Mouse (Mus musculus): ENCODE results near the gene Tex264. TPM values are rescaled to one million over a fixed set of nuclear protein-coding genes. Genes with fewer than 3 reads are reported as not detected.
"Not testable (repeated sequence)": the region's sequence is repeated elsewhere in the genome, so short reads cannot be mapped to it uniquely, and the experiment has no call there.

The Tex264 gene
- total RNA-seq, 2 experiments from 2014 or later = 66.4 to 69.2 TPM

DNA sequence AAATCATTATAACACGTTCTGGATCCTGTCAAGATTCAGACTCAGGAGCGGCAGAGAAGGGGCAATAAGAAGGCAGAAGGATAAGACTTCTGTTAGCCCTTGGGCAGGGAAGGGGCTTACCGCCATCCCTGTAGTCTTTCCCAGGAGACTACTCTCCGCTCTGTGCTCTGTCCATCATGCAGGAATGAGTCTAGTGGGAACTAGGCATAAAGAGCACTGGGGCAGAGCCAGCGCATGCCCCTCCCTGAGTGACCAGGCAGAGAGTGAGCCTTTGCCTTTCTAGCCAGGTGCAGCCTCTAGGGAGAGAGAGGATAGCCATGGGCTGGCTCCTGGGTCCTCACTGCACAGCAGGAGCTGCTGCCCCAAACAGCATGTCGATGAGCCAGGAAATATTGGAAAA is 20.9 kb downstream of the Tex264 start:
- DNase-seq = no peak
- intact Hi-C loops (cut with DNase I) = no loop called here

DNA sequence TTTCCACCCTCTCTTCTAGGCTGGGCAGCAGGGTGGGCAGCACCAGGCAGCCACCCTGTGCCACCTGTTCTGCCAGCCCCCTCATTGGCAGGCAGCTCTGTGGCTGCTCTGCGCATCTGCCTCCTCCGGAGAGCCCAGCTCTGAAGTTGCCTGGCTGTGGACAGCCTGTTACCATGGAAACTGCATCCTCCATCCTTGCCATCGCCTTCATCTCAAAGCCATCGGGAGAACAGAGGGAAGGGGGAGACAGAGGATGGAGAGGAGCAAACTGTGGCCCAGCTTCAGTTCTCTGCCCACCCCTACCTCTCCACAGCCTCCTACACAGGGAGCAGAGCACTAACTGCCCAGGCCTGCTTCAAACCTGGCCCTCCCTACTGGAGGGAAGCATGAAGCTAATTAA is 21.3 kb downstream of the Tex264 start:
- intact Hi-C loops (cut with DNase I) = no loop called here
- DNase-seq = peak; percentile 69

DNA sequence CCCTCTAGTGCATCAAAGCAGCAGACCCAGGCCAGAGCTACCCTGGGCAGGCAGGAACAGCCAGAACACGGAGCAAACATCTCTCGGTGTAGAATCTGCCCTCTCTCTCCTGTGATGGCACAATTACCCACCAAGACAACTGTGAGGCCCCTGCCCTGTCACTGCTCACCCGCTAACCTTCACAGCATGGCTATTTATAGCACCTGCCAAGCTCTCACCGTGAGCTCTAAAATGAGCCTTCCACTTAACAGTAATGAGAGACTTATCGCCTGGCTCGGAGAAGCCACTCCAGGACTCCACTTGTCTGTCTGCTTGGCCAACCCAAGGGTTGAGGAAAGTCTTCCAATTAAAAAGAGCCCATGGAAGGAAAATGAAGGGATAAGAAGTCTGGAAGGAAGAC is 22.5 kb downstream of the Tex264 start:
- no peak for DNase-seq
- intact Hi-C loops (cut with DNase I) = no loop called here

DNA sequence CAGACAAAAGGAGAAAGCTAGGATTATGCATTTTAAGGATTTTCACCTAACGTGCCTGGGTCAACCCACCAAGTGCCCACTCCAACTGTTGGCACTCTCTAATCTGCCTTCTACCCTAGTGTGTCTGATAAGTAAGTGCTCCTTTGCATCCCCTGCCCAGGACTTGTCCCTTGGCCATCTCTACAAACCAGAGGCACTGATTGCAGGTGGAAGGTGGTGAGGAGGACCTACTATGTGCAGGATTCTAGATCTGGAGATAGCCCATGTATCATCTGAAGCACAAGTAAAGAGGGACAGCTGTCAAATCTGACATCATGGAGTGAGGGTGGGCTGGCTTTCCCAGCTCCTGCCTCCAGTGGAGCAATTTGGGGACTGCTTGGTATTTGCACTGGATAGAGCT is 25.8 kb downstream of the Tex264 start:
- intact Hi-C loops (cut with DNase I) = no loop called here
- no peak for DNase-seq

DNA sequence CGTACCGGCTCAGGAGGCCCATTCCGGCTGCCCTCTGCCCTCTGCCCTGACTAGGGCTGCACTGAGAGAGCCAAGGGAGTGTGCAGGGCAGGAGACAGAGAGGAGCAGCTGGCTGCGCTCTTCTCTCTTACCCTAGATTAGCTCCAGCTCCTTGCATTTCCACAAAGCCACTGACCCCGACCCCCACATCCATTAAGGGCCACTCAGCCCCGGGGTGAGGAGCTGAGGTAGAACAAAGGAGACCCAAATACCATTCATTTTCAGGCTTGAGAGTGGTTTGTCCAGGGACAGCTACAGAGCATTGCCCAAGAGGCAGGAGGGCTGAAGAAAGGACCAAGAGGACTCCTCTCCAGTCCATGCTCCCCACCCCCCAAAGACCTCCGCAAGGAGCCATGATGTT is 26.3 kb downstream of the Tex264 start:
- no peak for DNase-seq
- intact Hi-C loops (cut with DNase I) = no loop called here

DNA sequence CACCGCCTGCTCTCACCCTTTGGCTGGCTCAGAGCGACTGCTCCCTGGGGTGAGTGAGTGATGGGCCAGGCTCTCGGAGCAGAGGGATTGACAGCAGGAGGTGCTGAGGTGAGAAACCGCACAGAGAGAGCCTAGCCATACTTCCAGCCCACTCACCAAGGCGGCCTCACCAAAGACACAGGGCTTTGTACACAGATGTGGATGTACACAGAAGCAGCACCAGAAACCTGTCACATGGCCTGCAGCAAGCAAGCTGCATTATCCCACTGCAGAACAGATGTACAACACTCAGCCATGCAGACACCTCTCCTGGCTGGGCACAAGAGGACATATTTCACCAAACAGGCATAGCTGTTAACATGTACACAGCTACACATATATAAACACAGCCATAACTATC is 28.1 kb downstream of the Tex264 start:
- DNase-seq = no peak
- intact Hi-C loops (cut with DNase I) = no loop called here

DNA sequence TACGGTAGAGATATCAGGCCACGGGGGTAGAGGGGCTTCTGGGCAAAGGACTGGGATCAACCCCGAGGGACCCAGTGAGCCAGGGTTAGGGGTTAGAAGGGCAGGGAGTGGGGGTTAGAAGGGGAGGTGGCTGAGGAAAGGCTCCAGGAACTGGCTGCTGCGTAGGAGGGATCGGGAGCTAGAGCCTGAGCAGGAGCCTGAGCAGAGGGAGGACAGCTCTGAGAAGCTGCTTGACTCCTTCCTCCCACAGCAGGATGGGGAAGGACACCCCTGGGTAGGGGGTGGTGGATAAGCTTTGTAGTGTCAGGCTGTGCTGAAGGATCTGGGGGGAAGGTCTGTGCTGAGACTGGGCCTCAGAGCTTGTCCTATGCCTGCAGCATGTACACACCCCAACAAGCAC is 28.9 kb downstream of the Tex264 start:
- no peak for DNase-seq
- intact Hi-C loops (cut with DNase I) = no loop called here

DNA sequence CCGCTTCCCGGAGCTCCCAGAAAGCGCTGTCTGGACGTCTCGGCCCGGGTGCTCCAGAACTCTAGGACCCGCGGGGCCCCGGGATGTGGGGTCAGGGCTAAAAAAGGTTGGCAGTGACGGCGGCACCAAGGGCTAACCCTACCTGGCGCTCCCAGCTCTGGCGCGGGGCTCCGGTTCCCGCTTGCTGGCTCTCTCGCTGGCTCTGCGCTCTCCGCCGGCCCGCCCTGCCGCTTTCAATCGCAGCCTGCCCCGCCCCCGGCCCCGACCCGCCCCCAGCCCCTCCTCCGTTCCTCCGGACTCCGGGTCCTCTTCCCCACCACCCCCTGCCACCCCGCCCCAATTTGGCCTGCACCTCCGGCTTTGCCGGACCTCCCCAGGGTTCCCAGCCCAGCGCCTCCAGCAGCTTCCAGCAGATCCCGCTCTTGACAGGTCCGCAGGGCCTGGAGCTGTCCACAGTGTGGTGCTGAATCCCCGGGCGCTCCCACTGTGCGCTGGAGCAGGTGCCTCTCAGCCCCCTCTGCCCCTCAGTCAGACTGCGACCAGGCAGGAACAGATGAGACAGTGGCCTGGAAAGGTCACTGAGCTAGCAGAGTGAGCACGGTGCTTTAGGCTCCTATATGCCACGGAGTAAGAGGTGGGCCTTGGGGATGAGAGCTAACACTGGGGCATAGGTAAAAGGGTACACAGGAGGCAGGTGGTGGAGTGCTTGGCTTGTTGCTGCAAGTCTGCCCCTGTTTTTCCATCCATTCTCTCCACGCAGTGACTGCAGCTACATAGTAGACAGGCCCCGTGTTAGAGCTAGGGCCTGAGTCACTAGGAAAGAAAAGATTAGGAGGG is 29.6 kb downstream of the Tex264 start, which contains the start of gene Grm2:
Gene Grm2 (minus strand): TSS at position 199 of the 837 bp plus-strand sequence.
- peak; percentile 62 for DNase-seq
- intact Hi-C loops (cut with DNase I) = no loop called here

DNA sequence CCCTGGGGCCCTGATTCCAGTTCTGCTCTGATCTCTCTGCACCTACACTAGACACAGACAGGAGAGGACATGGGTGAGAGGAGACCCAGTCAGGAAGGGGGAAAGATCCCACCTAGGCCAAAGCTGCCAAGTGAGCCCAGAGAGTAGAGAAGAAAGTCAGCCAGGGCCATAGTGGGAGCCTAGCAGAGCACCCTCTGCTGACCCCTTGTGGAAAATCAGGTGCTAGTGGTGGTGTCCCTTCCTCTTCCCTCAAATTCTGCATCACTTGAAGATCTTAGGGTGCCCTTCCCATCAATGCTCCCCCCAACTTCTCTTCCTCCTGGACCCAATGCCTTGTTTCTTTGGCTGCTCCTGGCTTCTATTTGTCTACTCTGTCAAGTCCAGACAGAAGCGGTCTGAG is 33.0 kb downstream of the Tex264 start:
- intact Hi-C loops (cut with DNase I) = no loop called here
- no peak for DNase-seq

DNA sequence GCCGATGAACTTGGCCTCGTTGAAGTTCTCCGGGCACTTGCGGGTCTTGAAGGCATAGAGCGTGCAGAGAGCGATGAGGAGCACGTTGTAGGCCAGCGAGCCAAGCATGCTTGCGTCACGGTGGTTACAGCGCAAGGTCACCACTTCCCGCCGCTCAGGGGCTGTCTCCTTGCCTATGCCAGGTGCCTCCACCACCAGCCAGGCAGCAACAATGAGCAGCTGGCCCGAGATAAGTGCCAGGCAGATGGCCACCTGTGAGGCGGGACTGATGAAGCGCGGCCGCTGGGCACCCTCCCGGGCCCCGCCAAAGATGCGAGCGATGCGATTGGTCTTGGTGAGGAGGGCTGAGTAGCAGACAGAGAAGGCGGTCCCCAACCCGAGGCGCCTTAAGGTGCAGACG is 38.5 kb downstream of the Tex264 start:
- intact Hi-C loops (cut with DNase I) = loop anchor here (10.0 kb wide), 1 partner anchor 112 kb away; no protein-coding TSS in a partner anchor

DNA sequence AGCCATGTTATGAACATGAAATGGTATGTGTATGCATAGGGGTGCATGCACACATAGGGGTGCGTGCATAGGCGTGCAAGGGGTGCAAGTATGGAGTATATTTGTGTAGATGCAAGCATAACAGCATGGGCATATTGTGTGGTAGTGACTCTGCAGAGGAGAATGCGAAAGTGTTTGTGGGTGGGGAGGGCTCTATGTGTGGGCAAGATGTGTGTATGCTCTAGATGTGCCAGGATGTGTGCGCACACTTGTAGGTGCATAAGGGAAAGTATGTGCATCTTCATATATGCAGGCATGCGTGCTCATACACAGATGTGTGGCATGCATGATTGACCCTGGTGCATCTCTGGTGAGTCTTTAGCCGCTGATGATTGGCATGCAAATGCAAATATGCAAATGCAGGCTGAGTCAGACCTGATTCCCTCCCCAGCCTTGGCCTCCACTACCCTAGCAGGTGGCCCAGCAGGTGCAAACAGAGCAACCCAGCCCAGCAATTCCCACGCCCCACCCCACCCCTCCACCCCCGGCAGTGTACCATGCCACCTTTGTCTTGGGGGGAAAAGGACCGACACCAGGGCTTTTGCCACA is 39.9 kb downstream of the Tex264 start:
- no peak for DNase-seq
- intact Hi-C loops (cut with DNase I) = loop anchor here (10.0 kb wide), 1 partner anchor 111 kb away; no protein-coding TSS in a partner anchor

More for the DNA sequence above, 38.5 kb downstream of the Tex264 start:
- DNase-seq = no peak

DNA sequence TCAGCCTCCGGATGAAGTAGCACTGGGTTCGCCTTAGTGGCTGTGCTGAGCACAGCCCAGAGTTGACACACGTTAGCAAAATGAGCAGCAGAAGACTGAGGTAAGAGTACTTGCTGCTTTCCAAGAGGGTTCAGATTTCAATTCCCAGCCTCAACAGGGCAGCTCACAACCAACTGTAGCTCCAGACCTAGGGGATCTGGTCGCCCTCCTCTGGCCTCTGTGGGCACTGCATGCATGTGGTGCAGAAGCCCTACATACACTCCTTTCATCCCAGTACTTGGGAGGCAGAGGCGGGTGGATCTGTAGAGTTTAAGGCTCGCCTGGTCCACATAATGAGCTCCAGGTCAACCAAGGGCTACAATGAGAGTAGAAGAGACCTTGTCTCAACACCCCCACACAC is 41.9 kb downstream of the Tex264 start:
- intact Hi-C loops (cut with DNase I) = loop anchor here (5.0 to 10.0 kb wide), 2 partner anchors 41 to 109 kb away; no protein-coding TSS in a partner anchor
- no peak for DNase-seq

DNA sequence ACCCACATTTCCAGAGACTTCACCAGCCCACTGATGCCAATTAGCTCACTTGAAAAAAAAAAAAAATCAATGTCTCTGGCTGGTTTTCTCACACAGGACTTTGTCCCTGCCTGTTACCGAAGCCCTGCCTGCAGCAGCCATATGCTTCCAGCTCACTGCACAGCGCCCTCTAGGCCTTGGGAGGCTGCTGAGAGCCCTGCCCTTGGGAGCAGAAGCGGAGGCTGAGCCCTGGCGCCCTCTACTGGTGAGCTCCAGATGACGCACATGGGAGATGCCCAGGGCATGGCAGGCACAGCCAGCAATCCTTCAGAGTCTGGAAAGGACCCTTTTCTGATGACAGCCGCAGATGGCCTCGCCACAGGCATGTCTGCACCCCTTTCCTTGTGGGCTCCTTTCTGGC is 42.6 kb downstream of the Tex264 start:
- peak; percentile 89 for DNase-seq
- intact Hi-C loops (cut with DNase I) = loop anchor here (5.0 to 10.0 kb wide), 2 partner anchors 41 to 108 kb away; no protein-coding TSS in a partner anchor

DNA sequence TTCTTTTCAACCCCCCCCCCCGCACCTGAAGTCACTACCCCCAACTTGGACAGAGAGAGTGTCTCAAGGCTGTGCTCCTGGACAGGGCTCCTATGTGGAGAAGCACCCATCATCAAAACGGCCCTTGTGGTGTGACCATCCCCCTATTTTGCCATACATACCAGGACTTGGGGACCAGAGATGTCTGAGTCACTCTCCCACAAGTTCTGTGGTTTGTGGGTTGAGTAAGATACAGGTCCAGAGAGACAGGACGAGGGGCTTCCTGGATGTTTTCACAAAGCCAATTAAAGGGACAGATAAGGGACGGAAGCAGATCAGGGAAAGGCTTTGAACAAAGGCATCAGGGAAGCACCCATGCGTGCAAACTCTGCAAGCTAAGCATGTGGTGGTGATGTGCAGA is 44.4 kb downstream of the Tex264 start:
- DNase-seq = no peak
- intact Hi-C loops (cut with DNase I) = loop anchor here (5.0 to 10.0 kb wide), 2 partner anchors 39 to 107 kb away; no protein-coding TSS in a partner anchor

DNA sequence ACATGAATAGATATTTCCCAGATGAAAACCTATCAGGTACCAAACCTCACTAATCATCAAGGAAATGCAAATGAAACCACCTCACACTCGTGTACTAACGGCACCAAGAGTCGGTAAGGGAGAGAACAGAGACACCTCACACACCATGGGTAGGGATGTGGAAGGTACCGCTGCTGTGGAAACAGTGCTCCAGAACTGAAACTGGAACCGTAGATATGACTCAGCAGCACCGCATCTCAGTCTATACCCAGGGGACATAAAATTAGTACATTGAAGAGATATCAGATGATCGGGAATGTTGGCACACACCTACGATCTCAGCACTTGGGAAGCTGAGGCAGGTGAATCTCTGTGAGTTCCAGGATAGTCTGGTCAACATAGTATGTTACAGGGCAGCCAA is 47.6 kb downstream of the Tex264 start:
- no peak for DNase-seq
- intact Hi-C loops (cut with DNase I) = no loop called here

DNA sequence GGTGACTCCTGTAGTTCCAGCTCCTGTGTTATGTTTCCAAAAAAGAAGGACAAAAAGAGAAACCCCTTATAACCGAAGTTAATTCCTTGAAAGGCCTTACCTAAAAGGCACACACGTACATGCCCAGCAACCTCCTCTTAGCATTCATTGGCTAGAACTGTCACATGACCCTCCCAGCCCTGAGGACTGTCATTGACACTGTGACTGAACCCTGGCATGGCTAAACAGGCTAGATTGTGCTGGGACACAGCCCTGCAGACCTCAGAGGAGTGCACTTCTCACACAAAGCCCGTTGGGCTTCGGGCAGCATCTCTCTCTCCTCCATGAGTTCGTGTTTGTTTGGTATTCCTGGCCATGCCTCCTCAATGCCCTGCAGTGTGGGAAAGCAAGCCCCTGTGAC is 53.5 kb downstream of the Tex264 start:
- intact Hi-C loops (cut with DNase I) = no loop called here
- DNase-seq = no peak

DNA sequence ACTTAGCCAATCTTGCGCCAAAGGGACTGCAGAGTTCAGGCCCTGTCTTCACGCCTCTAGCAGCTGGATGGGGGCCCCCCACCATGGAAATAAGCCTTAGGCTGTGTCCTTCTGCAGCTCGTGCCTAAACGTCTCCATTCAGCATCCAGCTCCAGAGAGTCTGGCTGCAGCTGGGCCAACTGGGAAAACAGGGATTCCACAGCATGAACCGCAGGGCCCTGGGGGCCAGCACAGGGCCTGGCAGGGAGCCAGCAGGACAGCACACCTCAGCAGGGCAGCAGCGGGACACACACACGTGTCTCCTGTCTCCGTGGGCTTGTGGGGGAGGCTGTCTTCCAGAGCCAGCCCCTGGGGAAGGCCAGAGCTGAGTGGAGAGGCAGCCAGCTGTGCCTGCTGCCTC is 57.9 kb downstream of the Tex264 start:
- DNase-seq; intact Hi-C loops (cut with DNase I): not testable (repeated sequence)

DNA sequence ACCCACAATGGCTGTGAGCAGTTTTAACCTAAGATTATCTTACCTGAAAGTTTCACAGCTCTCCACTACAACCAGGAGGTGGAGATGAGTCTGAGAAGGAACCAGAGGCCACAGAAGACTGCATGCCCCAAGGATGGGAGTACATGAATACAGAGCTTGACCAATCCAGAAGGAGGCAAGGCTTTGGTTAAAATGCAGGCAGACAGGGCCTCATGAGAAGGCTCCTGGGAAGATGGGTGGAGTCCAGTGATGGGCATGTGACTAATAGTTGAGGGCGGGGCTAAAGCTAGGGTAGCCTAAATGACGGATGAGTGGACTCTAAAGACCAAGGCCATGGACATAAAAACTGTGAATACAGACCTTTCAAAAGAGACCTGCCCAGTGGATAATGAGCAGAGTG is 59.4 kb downstream of the Tex264 start, which contains the start of gene Iqcf6:
Gene Iqcf6 (plus strand): TSS at position 301 of the 400 bp plus-strand sequence.
- intact Hi-C loops (cut with DNase I) = no loop called here
- DNase-seq = no peak

DNA sequence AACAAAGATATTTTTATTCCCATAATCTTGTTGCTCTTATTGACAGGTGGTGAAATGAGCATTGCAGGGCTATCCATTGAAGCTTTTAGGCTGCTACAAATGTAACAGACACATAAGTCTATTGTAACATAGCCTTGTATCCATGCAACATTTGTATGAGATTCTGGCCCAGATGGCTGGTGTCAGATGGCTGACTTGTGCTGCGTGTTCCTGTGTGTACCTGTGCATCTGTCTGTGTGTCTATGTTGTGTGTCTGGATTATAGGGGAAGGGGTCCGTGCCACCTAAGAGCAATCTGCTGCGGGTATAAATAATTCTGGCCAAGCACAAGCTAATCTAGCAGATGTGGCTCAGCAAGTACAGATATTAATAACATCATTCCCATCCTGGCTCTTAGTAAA is 68.2 kb downstream of the Tex264 start:
- intact Hi-C loops (cut with DNase I) = no loop called here
- no peak for DNase-seq

DNA sequence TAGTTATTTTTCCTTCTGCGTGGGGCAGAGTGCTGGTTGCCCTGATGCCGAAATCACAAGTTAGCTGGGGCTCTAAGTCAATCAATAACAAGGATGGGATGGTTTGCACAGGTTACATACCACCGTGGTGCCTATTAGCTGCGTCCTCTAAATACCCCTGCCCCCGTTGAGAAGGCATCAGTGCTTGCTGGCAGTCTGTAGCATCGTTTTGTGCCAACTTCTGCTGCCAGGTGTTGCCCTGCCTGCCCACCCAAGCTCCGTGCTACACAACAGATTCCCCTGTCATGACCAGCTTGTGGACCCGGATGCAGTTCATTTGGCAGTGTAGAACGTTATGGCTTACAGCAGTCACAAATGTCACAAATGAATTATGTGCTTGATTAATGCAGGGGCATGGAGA is 69.4 kb downstream of the Tex264 start:
- DNase-seq = peak; percentile 41
- intact Hi-C loops (cut with DNase I) = no loop called here

DNA sequence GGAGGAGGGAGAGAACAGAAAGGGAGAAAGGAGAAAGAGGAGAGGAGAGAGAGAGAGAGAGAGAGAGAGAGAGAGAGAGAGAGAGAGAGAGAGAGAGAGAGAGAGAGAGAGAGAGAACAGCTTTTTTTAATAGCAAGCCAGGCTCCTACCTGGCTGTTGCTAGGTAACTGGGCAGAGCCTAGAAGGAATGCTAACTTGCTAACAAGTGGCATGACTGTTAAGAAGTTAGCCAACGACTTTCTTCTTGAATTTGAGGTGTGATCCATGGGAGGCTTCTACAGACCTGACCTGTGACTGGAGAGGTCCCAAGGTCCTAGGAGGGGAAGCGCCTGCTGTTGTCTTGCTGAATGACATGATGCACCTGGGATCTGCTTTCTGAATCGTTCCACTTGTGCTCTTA is 71.1 kb downstream of the Tex264 start:
- DNase-seq = no peak
- intact Hi-C loops (cut with DNase I) = no loop called here

DNA sequence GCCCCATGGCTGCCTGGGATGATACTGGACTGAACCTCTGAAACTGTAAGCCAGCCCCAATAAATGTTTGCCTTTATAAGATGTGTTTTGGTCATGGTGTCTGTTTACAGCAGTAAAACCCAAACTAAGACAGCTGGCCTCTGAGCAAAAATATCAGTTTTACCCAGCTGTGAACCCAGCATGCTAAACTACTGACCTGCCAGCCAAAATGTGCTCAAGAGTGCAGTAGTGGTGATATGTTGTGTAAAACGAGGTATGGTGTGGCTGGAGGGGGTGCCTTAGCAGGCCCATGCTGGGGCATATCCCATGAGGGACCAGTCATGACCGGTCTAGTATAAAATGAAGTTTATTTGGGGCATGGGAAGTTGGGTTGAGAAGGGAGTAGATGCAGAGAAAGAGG is 71.8 kb downstream of the Tex264 start:
- DNase-seq = no peak
- intact Hi-C loops (cut with DNase I) = no loop called here

All from left cerebral cortex, postnatal 4 days (tissue).